Mouse (Mus musculus): ENCODE results near the gene Rabggtb. TPM values are rescaled to one million over a fixed set of nuclear protein-coding genes. Genes with fewer than 3 reads are reported as not detected.

The Rabggtb gene
- total and polyA plus RNA-seq, 3 experiments, result 223 to 316 (median 256) TPM

- H3K79me2 ChIP-seq (replicated peaks; ENCODE audit: control insufficient read depth, extremely low read depth, insufficient read depth, poor library complexity, severe bottlenecking), result no peaks in the 10 kb centered on the region
- H3K27me3 ChIP-seq (replicated peaks), result no peaks in the 10 kb centered on the region
- no peaks in the 10 kb centered on the region for H3K9me3 ChIP-seq (replicated peaks; ENCODE audit: low read length)
- no peak overlapping the region for H3K27ac ChIP-seq (ENCODE audit: insufficient read depth, low read depth)
- in situ Hi-C loops (cut with MboI; ENCODE audit: low pct_ligation_motif_present, low pct_unique_long_range_greater_than_20kb, low sequenced_read_pairs) (no loop called here), dilution Hi-C loops (cut with MboI; ENCODE audit: extremely low pct_ligation_motif_present, extremely low pct_unique_long_range_greater_than_20kb, low sequenced_read_pairs) (no loop called here)
- H3K4me2 ChIP-seq (ENCODE audit: insufficient read depth, low read depth, poor library complexity, severe bottlenecking), result no peak overlapping the region
- H3K4me1 ChIP-seq (ENCODE audit: control insufficient read depth in 1 of 2, insufficient read depth in 2 of 2), result peaks cover 0 to 9% of the 10 kb centered on the region in 2 experiments; a peak in 2 of 4 replicates
- H3K4me3 ChIP-seq (replicated peaks in 1 of 3; ENCODE audit: low read depth in 2 of 3, low read length in 2 of 3, poor library complexity in 1 of 3), result no peak overlapping the region
- TF ChIP-seq TCF12 (IDR thresholded peaks at IDR 0.05; ENCODE audit: low read depth, low read length), result no peak
- TF ChIP-seq CTCF (conservative IDR thresholded peaks at IDR 0.05 in 1 of 2, IDR thresholded peaks at IDR 0.05 in 1 of 2; ENCODE audit: low read depth in 2 of 2, low read length in 2 of 2), result no peak
- TF ChIP-seq USF1 (IDR thresholded peaks at IDR 0.05; ENCODE audit: low read depth, low read length), result no peak
- no peak for TF ChIP-seq SMC3 (IDR thresholded peaks at IDR 0.05; ENCODE audit: low read depth, low read length)
- no peak for TF ChIP-seq ELF1 (IDR thresholded peaks at IDR 0.05; ENCODE audit: low read depth, low read length)
- TF ChIP-seq ETS1 (conservative IDR thresholded peaks at IDR 0.05; ENCODE audit: low read depth, low read length), result no peak
- no peak for TF ChIP-seq MYC (IDR thresholded peaks at IDR 0.05; ENCODE audit: low read depth, low read length)
- no peak for TF ChIP-seq RCOR1 (conservative IDR thresholded peaks at IDR 0.05; ENCODE audit: low read depth, low read length)
- no peak for TF ChIP-seq ZMIZ1 (IDR thresholded peaks at IDR 0.05; ENCODE audit: low read depth, low read length)
- no peak for TF ChIP-seq TBP (conservative IDR thresholded peaks at IDR 0.05; ENCODE audit: low read depth, low read length)
- no peak for TF ChIP-seq MAX (IDR thresholded peaks at IDR 0.05; ENCODE audit: low read length)
- TF ChIP-seq MAZ (IDR thresholded peaks at IDR 0.05; ENCODE audit: low read depth, low read length), result no peak
- no peak for TF ChIP-seq SIN3A (IDR thresholded peaks at IDR 0.05; ENCODE audit: low read length)
- no peak for TF ChIP-seq NELFE (IDR thresholded peaks at IDR 0.05; ENCODE audit: low read depth, low read length)
- no peak for TF ChIP-seq MXI1 (IDR thresholded peaks at IDR 0.05; ENCODE audit: low read depth, low read length)
- no peak for TF ChIP-seq CHD1 (IDR thresholded peaks at IDR 0.05; ENCODE audit: low read depth, low read length)
- TF ChIP-seq MAFK (IDR thresholded peaks at IDR 0.05; ENCODE audit: insufficient replicate concordance, low read length), result no peak
- no peak for TF ChIP-seq USF2 (conservative IDR thresholded peaks at IDR 0.05; ENCODE audit: low read depth, low read length)
- DNase-seq (ENCODE audit: extremely low read depth), result no peak
- peaks cover 0 to 6% of the 10 kb centered on the region in 2 experiments for H3K36me3 ChIP-seq (replicated peaks in 1 of 2; ENCODE audit: control insufficient read depth in 1 of 2, insufficient read depth in 1 of 2, low read length in 1 of 2)
- H3K9ac ChIP-seq (ENCODE audit: insufficient read depth, low read depth), result no peak overlapping the region
These were observed 24.7 kb downstream of the Rabggtb start for GRCm38 (mm10) chr3:153888141-153888540.

DNA sequence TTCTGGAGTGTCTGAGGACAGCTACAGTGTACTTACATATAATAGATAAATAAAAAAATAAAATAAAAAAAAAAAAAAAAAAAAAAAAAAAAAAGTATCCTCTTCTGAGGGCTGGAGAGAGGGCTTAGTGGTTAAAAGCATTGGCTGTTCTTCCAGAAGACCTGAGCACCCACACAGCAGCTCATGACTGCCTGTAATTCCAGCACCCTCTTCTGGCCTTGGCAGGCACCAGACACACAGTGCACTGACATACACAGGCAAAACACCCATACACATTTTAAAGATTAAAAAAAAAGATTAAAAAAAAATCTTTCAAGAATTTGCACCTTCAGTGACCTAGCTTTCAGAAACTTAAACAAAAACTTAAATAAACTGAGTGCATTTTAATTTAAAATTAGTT, 26.5 kb downstream of the Rabggtb start:
- Histone ChIP-seq H3K27me3 (replicated peaks) (no peaks in the 10 kb centered on the region), H3K9me3 (replicated peaks; ENCODE audit: low read length) (no peaks in the 10 kb centered on the region), H3K4me1 (ENCODE audit: control insufficient read depth in 1 of 2, insufficient read depth in 2 of 2) (peaks cover 0 to 9% of the 10 kb centered on the region in 2 experiments; a peak in 2 of 4 replicates), H3K79me2 (replicated peaks; ENCODE audit: control insufficient read depth, extremely low read depth, insufficient read depth, poor library complexity, severe bottlenecking) (no peaks in the 10 kb centered on the region), H3K9ac (ENCODE audit: insufficient read depth, low read depth) (no peak overlapping the region), H3K4me2 (ENCODE audit: insufficient read depth, low read depth, poor library complexity, severe bottlenecking) (no peak overlapping the region), H3K4me3 (replicated peaks in 1 of 3; ENCODE audit: low read depth in 2 of 3, low read length in 2 of 3, poor library complexity in 1 of 3) (no peak overlapping the region), H3K27ac (ENCODE audit: insufficient read depth, low read depth) (no peak overlapping the region), H3K36me3 (replicated peaks in 1 of 2; ENCODE audit: control insufficient read depth in 1 of 2, insufficient read depth in 1 of 2, low read length in 1 of 2) (peaks cover 0 to 3% of the 10 kb centered on the region in 2 experiments)
- DNase-seq (ENCODE audit: extremely low read depth), result no peak
- in situ Hi-C loops (cut with MboI; ENCODE audit: low pct_ligation_motif_present, low pct_unique_long_range_greater_than_20kb, low sequenced_read_pairs), result no loop called here
- dilution Hi-C loops (cut with MboI; ENCODE audit: extremely low pct_ligation_motif_present, extremely low pct_unique_long_range_greater_than_20kb, low sequenced_read_pairs), result no loop called here
- TF ChIP-seq RAD21 (IDR thresholded peaks at IDR 0.05; ENCODE audit: low read depth, low read length) (peak; percentile 61), EP300 (IDR thresholded peaks at IDR 0.05; ENCODE audit: low read length) (no peak), CTCF (conservative IDR thresholded peaks at IDR 0.05 in 1 of 2, IDR thresholded peaks at IDR 0.05 in 1 of 2; ENCODE audit: low read depth in 2 of 2, low read length in 2 of 2) (peak in 1 of 2 experiments; percentile 61; a peak in 2 of 4 replicates), SMC3 (IDR thresholded peaks at IDR 0.05; ENCODE audit: low read depth, low read length) (peak; percentile 25; the same call in 1 of the 2 replicates)

Data from CH12.LX (cell line).